Mouse (Mus musculus): ENCODE results near the gene Mtss1l.

Mtss1l gene

GRCm38 (mm10) chr8:110720685-110721598 is at the start of gene Mtss1l:
Gene Mtss1l (plus strand): TSS chr8:110721476.
- peak; percentile 60 for DNase-seq (ENCODE audit: low spot score)

- no peak for DNase-seq (ENCODE audit: low spot score)
Observed at GRCm38 (mm10) chr8:110672133-110672532, 49.1 kb upstream of the Mtss1l start.

GRCm38 (mm10) chr8:110673168-110673567 is 48.1 kb upstream of the Mtss1l start:
- no peak for DNase-seq (ENCODE audit: low spot score)

GRCm38 (mm10) chr8:110674589-110674988 is 46.7 kb upstream of the Mtss1l start:
- no peak for DNase-seq (ENCODE audit: low spot score)

GRCm38 (mm10) chr8:110676702-110677101 is 44.6 kb upstream of the Mtss1l start:
- DNase-seq (ENCODE audit: low spot score): no peak

GRCm38 (mm10) chr8:110677174-110677660 is 44.1 kb upstream of the Mtss1l start:
- no peak for DNase-seq (ENCODE audit: low spot score)

GRCm38 (mm10) chr8:110678989-110679388 is 42.3 kb upstream of the Mtss1l start:
- DNase-seq (ENCODE audit: low spot score): no peak

- no peak for DNase-seq (ENCODE audit: low spot score)
Observed at GRCm38 (mm10) chr8:110687726-110688125, 33.5 kb upstream of the Mtss1l start.

- no peak for DNase-seq (ENCODE audit: low spot score)
Observed at GRCm38 (mm10) chr8:110689961-110690360, 31.3 kb upstream of the Mtss1l start.

- DNase-seq (ENCODE audit: low spot score): no peak
Observed at GRCm38 (mm10) chr8:110694226-110694625, 27.1 kb upstream of the Mtss1l start.

- no peak for DNase-seq (ENCODE audit: low spot score)
Observed at GRCm38 (mm10) chr8:110694826-110695225, 26.4 kb upstream of the Mtss1l start.

- no peak for DNase-seq (ENCODE audit: low spot score)
Observed at GRCm38 (mm10) chr8:110695431-110695830, 25.8 kb upstream of the Mtss1l start.

GRCm38 (mm10) chr8:110696051-110696450 is 25.2 kb upstream of the Mtss1l start:
- DNase-seq (ENCODE audit: low spot score): no peak

- no peak for DNase-seq (ENCODE audit: low spot score)
Observed at GRCm38 (mm10) chr8:110697571-110697970, 23.7 kb upstream of the Mtss1l start.

GRCm38 (mm10) chr8:110698098-110698497 is 23.2 kb upstream of the Mtss1l start:
- no peak for DNase-seq (ENCODE audit: low spot score)

- DNase-seq (ENCODE audit: low spot score): no peak
Observed at GRCm38 (mm10) chr8:110699501-110699900, 21.8 kb upstream of the Mtss1l start.

- no peak for DNase-seq (ENCODE audit: low spot score)
Observed at GRCm38 (mm10) chr8:110700561-110700960, 20.7 kb upstream of the Mtss1l start.

- DNase-seq (ENCODE audit: low spot score): no peak
Observed at GRCm38 (mm10) chr8:110702636-110703459, 18.4 kb upstream of the Mtss1l start.

- no peak for DNase-seq (ENCODE audit: low spot score)
Observed at GRCm38 (mm10) chr8:110703460-110704061, 17.7 kb upstream of the Mtss1l start.

GRCm38 (mm10) chr8:110704103-110704502 is 17.2 kb upstream of the Mtss1l start:
- no peak for DNase-seq (ENCODE audit: low spot score)

- DNase-seq (ENCODE audit: low spot score): no peak
Observed at GRCm38 (mm10) chr8:110705391-110706287, 15.6 kb upstream of the Mtss1l start.

Measured in ovary, postnatal 10 days (tissue).